Mouse (Mus musculus) urinary bladder, postnatal 36 days (tissue): ENCODE measurements around the gene Zfyve28.

Experiments
- DNase-seq, 2 experiments: peaks; one replicate each; pipeline ENCODE4 v3.0.0; 2022; ENCODE audit warnings: low spot score in 2 of 2, mixed read lengths in 1 of 2

Zfyve28 gene

GRCm38 (mm10) chr5:34183156-34183880, 104.9 kb downstream of the Zfyve28 start:
- DNase-seq, result peak in 1 of 2 experiments; percentile 55

GRCm38 (mm10) chr5:34182486-34182885, 105.8 kb downstream of the Zfyve28 start:
- DNase-seq, result no peak

- no peak for DNase-seq
Observed at GRCm38 (mm10) chr5:34177821-34178220, 110.4 kb downstream of the Zfyve28 start.

GRCm38 (mm10) chr5:34177091-34177490, 111.2 kb downstream of the Zfyve28 start:
- no peak for DNase-seq

- DNase-seq, result no peak
Observed at GRCm38 (mm10) chr5:34176691-34177090, 111.6 kb downstream of the Zfyve28 start.

- DNase-seq, result no peak
Observed at GRCm38 (mm10) chr5:34175403-34175694, 112.9 kb downstream of the Zfyve28 start.

- DNase-seq, result no peak
Observed at GRCm38 (mm10) chr5:34174550-34175402, 113.5 kb downstream of the Zfyve28 start.

- DNase-seq, result no peak
Observed at GRCm38 (mm10) chr5:34174021-34174420, 114.2 kb downstream of the Zfyve28 start.

- no peak for DNase-seq
Observed at GRCm38 (mm10) chr5:34170726-34171125, 117.5 kb downstream of the Zfyve28 start.

- DNase-seq, result no peak
Observed at GRCm38 (mm10) chr5:34169954-34170353, 118.3 kb downstream of the Zfyve28 start.

GRCm38 (mm10) chr5:34168950-34169891, 119.0 kb downstream of the Zfyve28 start, which contains the start of the genes Poln and Haus3:
Gene Poln, minus strand, starts transcription at chr5:34169448.
Gene Haus3, minus strand, starts transcription at chr5:34169527.
- DNase-seq, result peak; percentile 90 to 98

GRCm38 (mm10) chr5:34167857-34168256, 120.4 kb downstream of the Zfyve28 start:
- no peak for DNase-seq

GRCm38 (mm10) chr5:34165793-34166192, 122.5 kb downstream of the Zfyve28 start:
- no peak for DNase-seq

GRCm38 (mm10) chr5:34148476-34148875, 139.8 kb downstream of the Zfyve28 start:
- DNase-seq, result no peak

GRCm38 (mm10) chr5:34147554-34147953, 140.7 kb downstream of the Zfyve28 start:
- no peak for DNase-seq
